Mouse (Mus musculus) heart, adult 9 months (tissue): ENCODE data around the gene Saa1.

Experiments used
- DNase-seq, 2 experiments: peaks; one replicate each; pipeline ENCODE4 v3.0.0; 2022; ENCODE audit warnings: low spot score in 2 of 2

The Saa1 gene

DNA sequence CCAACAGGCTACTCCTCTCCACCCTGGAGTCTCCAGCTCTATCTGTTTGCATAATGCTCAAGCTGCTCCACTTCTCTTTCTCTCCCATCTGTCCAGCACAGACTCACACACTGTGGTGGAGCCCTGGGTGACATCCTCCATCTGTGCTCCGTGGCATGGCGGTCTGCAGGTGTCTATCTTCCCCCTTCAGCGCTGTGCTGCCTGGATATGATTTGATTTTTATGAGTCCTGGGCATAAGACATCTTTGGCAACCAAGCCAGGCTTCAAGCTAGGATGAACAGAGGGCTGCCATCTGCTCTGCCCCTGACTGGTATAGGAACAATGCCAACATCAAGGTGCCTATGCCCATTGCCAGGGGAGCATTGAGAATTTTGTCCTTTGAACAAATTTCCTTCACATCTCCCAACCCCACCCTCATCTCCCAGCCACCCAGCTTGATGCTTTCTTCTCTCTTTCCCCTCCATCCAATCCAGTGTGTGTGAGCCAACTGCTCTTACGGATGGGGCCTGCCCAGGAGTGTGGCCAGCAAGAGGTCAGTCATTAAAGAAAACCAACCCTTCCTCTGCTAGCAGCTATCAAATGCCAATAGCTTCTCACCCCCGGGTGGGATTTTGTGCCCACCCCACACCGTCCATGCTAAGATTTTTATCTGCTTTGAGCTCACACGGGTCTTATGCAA is 24.0 kb downstream of the Saa1 start:
- no peak for DNase-seq

DNA sequence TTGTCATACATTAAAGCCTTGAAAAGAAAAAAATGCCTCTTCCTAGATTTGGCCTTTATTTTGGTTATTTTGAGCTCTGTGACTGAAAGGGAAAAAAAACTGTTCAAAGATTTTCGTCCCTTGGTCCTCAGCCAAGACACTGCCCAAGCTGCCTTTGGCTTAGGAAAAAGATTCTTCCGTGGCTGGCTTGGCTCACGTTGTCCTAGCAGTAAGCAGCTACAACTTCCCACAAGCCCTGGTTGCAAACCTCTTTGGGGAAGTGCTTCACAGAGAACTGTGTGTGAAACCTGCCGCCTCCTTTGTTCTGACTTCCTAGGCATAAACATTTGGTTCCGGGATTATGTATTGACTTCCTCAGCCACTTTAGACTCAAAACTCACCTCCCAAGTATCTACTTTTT is 25.9 kb downstream of the Saa1 start:
- peak in 1 of 2 experiments; percentile 21 for DNase-seq

DNA sequence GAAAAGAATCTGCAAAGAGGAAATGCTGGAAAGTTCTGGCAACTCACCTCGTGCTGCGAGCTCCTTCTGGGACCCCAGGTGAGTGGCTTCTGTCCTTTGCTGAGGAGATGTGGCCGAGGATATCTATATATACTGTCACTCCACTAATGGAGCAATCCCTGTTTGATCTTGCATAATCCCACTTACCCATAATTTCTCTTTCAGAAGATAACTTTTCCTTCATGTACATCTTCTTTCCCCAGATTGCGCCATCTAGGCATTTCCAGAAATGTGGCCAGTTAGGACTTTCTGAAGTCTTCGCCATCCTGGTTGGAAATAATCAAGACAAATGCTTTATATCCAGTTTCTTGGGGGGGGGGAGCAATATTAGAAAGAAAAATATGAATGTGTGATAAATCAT is 27.2 kb downstream of the Saa1 start, which contains the start of gene Saa3:
Gene Saa3 (minus strand): TSS at position 101 of the 400 bp plus-strand sequence.
- DNase-seq, result no peak

DNA sequence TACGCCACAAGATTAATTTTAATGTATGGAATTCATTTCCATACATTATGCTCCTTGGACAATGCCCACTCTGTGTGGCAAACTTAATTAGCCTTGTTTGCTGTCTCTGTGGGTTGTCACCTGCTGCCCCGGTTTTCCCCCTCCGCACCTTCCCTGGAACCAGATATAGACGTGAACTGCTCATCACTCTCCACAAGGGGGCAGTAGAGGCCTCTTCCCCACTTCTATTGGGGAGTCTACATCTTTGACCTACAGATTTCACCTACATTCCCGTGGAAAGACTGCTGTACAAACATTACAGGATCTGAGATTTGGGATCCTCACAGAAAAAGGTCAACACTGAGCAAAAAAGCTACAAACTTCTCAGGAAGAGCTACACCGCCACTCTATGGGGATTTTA is 28.3 kb downstream of the Saa1 start:
- DNase-seq, result peak in 1 of 2 experiments; percentile 25

DNA sequence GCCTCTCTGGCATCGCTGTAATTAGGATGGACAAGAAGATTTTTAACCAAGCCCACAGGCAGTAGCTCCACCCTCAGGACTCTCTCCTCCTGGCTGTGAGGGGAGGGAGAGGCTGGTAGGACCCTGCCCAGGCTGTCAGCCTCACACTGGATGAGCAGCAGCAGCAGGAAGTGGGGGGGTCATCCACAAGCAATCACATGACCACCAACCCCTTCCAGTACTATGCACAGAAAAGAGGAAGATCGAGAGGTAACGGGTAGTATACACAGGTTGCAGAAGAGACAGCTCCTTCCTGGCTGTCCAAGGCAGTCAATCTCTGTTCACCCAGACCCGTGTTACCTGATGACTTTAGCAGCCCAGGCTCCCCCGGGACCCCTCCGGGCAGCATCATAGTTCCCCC is 30.5 kb downstream of the Saa1 start:
- no peak for DNase-seq

DNA sequence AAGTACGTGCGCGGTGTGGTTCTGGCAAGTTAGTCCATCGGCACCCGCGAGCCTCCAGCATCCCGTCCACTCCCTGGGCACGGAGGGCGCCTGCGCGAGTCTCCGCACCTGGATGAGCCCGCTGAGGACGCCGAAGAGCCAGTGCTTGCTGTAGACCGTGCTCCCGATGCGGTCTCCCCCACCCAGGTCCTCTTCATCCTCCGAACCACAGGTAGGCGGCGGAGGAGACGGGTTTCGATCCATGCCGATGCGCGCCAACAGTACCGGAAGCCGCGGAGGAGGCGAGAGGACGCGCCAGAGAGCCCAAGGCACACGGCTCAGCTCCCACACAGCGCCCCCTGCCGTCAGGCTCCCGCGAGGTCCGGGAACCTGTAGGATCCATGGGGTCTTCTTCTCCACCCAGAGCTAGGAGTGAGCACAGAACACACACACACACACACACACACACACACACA is 32.4 kb downstream of the Saa1 start, which contains the start of gene Saal1:
Gene Saal1 (minus strand): TSS at position 291 of the 455 bp plus-strand sequence.
- DNase-seq, result peak; percentile 67 to 74

DNA sequence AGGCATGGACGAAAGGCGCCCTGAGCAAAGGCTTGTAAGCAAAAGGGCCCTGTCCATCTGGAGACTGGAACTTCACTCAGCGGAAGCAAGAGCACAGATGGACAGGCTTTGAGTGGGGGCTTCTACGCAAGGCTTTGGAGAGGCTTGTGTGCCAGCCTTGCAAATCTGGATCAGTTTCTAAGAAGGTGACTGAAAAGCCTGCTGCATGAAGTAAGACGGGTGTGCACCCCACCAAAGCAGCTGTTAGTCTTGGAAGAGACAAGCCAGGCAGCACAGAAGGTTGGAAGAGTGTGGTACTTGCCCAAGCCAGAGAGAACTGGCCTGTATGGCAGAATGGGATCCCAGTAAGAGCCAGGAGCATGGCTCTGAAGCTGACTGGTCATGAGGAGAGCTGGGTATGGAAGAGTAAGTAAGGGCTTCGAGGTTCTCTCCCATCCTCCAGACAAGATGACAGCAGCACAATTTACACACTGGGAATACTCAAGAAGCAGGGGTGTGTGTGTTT is 42.2 kb downstream of the Saa1 start:
- no peak for DNase-seq

DNA sequence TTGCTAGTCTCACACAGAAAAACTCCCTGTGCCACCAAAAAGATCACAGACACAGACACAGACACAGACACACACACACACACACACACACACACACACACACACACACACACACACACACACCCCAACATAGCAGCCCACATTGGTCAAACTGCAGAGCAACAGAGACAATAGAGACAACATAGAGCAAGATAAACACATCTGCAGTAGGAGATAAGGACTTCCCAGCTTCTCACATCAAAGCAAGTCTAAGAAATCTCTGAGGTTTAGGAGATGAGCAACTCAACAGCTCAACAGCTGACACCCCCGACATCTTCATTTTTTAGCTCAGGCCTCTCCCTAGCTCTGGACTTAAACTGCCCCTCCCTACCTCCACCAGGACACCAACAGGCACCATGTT is 46.0 kb downstream of the Saa1 start:
- DNase-seq, result no peak
